In genomic region chr3:119949041-119949470, GRCm38 (mm10) we compare ENCODE assay signal across 9 mouse cellular contexts.
DNase-seq lines count a peak whose midpoint lies in the region; ATAC-seq and TF ChIP-seq lines count a peak whose summit lies in the region.
"Had no signal": no experiment of that assay in that cellular context is flagged by ENCODE, and none has a peak within 500 bp of the region (broad histone marks: within the 10 kb centered on the region; RNA-seq: fewer than 3 reads in every experiment).

No protein-coding gene starts in this region.

- no peaks in the 10 kb centered on the region; the same call in 1 of the 2 replicates for H3K4me1 ChIP-seq in kidney, adult 2 months (ENCODE audit: control insufficient read depth, insufficient read depth, low read length)
- H3K4me1 ChIP-seq in liver, embryonic 13.5 days (replicated peaks): no peaks in the 10 kb centered on the region
- peaks cover 37% of the 10 kb centered on the region for H3K4me1 ChIP-seq in neural tube, embryonic 12.5 days

- TF ChIP-seq CTCF in kidney, adult 2 months (conservative IDR thresholded peaks at IDR 0.05; ENCODE audit: insufficient read depth, insufficient read length, low read depth, low read length): no peak

- no peak for TF ChIP-seq POLR2A in kidney, adult 2 months (IDR thresholded peaks at IDR 0.05; ENCODE audit: low read depth, low read length)

- peak; percentile 16 for DNase-seq in ovary, adult 18-20 months (ENCODE audit: low spot score)
- no peak for DNase-seq in ovary, postnatal 10 days (ENCODE audit: low spot score)
- DNase-seq in gastrocnemius, postnatal 14 days: peak; percentile 23
- peak; percentile 62 for DNase-seq in kidney, adult 2 months
- no peak for DNase-seq in liver, embryonic 13.5 days
- DNase-seq in spleen, postnatal 14 days (ENCODE audit: low spot score in 2 of 2): no peak
- no peak for DNase-seq in cerebellum, adult 9-10 months

- intact Hi-C loops in gastrocnemius, postnatal 14 days (cut with DNase I; ENCODE audit: low total_unique reads): no loop called here

- H3K36me3 ChIP-seq in kidney, adult 2 months (ENCODE audit: control insufficient read depth, insufficient read depth, low read length): no peaks in the 10 kb centered on the region
- no peaks in the 10 kb centered on the region for H3K36me3 ChIP-seq in liver, embryonic 13.5 days
- no peaks in the 10 kb centered on the region for H3K36me3 ChIP-seq in neural tube, embryonic 12.5 days
- H3K36me3 ChIP-seq: G1E had no signal

- no peak overlapping the region for H3K4me3 ChIP-seq in kidney, adult 2 months (ENCODE audit: insufficient read depth, low read depth, low read length)
- H3K4me3 ChIP-seq in liver, embryonic 13.5 days (replicated peaks): no peak overlapping the region
- no peak overlapping the region for H3K4me3 ChIP-seq in neural tube, embryonic 12.5 days

- peaks cover 1% of the 10 kb centered on the region; the same call in 1 of the 2 replicates for H3K27me3 ChIP-seq in kidney, adult 2 months (replicated peaks; ENCODE audit: control insufficient read depth, insufficient read depth, low read length)
- no peaks in the 10 kb centered on the region for H3K27me3 ChIP-seq in liver, embryonic 13.5 days
- no peaks in the 10 kb centered on the region for H3K27me3 ChIP-seq in neural tube, embryonic 12.5 days (replicated peaks)

- 0 out of 2 replicates have a peak overlapping the region, but pooled peaks have one; percentile 14 for H3K4me2 ChIP-seq in liver, embryonic 13.5 days
- peak overlapping the region; percentile 55 for H3K4me2 ChIP-seq in neural tube, embryonic 12.5 days (replicated peaks)

- ATAC-seq in liver, embryonic 13.5 days (ENCODE audit: low read depth): no peak
- peak; percentile 65 for ATAC-seq in neural tube, embryonic 12.5 days (ENCODE audit: low FRiP score, low read depth)

- H3K9me3 ChIP-seq in liver, embryonic 13.5 days (replicated peaks): no peaks in the 10 kb centered on the region
- H3K9me3 ChIP-seq in neural tube, embryonic 12.5 days: no peaks in the 10 kb centered on the region

- WGBS in kidney, adult 2 months: 12% methylated on average over 17 of the region's 17 CpGs
- 53% methylated on average over 17 of the region's 17 CpGs for WGBS in liver, embryonic 13.5 days (ENCODE audit: insufficient replicate concordance)
- WGBS in neural tube, embryonic 12.5 days: 20% methylated on average over 17 of the region's 17 CpGs

- no peak overlapping the region for H3K9ac ChIP-seq in liver, embryonic 13.5 days
- H3K9ac ChIP-seq in neural tube, embryonic 12.5 days: no peak overlapping the region

- no peak overlapping the region for H3K27ac ChIP-seq in kidney, adult 2 months (ENCODE audit: insufficient read depth, low read depth, low read length)
- H3K27ac ChIP-seq in liver, embryonic 13.5 days: no peak overlapping the region
- no peak overlapping the region for H3K27ac ChIP-seq in neural tube, embryonic 12.5 days

Comparison
In these comparisons a context has a peak if more than half of its experiments do, and no peak if none do; other contexts are left out.
1. DNase-seq: peak in ovary, adult 18-20 months (single experiment), gastrocnemius, postnatal 14 days (single experiment) and kidney, adult 2 months (single experiment); none in ovary, postnatal 10 days (single experiment), liver, embryonic 13.5 days (single experiment), spleen, postnatal 14 days (0 of 2) and cerebellum, adult 9-10 months (single experiment).